Mouse (Mus musculus): ENCODE data around the gene Tas2r113. TPM values are rescaled to one million over a fixed set of nuclear protein-coding genes. Genes with fewer than 3 reads are reported as not detected.
"Not testable (repeated sequence)": the region's sequence is repeated elsewhere in the genome, so short reads cannot be mapped to it uniquely, and the experiment has no call there.

Gene Tas2r113
- not detected for total RNA-seq (2021)
- long read RNA-seq, experiment 1: 0 reads
- long read RNA-seq, experiment 2: 0 reads

- no peak for DNase-seq (ENCODE audit: low spot score in 2 of 2)
- intact Hi-C loops (cut with DNase I): no loop called here
These were observed at the start of gene Tas2r113 for GRCm38 (mm10) chr6:132892711-132893110. Gene Tas2r113 (plus strand): TSS chr6:132893011.

GRCm38 (mm10) chr6:132846842-132847241, 46.0 kb upstream of the Tas2r113 start, which contains the start of gene Tas2r123:
Gene Tas2r123 (plus strand): TSS chr6:132847142.
- no peak for DNase-seq (ENCODE audit: low spot score in 2 of 2)
- intact Hi-C loops (cut with DNase I): no loop called here

GRCm38 (mm10) chr6:132855138-132855537, 37.7 kb upstream of the Tas2r113 start, which contains the start of gene Tas2r116:
Gene Tas2r116 (plus strand): TSS chr6:132855438.
- no peak for DNase-seq (ENCODE audit: low spot score in 2 of 2)

GRCm38 (mm10) chr6:132867708-132868107, 25.1 kb upstream of the Tas2r113 start, which contains the start of gene Tas2r110:
Gene Tas2r110 (plus strand): TSS chr6:132868008.
- intact Hi-C loops (cut with DNase I): no loop called here
- no peak for DNase-seq (ENCODE audit: low spot score in 2 of 2)

More at GRCm38 (mm10) chr6:132855138-132855537, 37.7 kb upstream of the Tas2r113 start, which contains the start of gene Tas2r116:
- intact Hi-C loops (cut with DNase I): no loop called here

- intact Hi-C loops (cut with DNase I): no loop called here
- no peak for DNase-seq (ENCODE audit: low spot score in 2 of 2)
These were observed 16.5 kb downstream of the Tas2r113 start, which contains the start of gene Tas2r125 for GRCm38 (mm10) chr6:132909351-132909750. Gene Tas2r125 (plus strand): TSS chr6:132909651.

- DNase-seq (ENCODE audit: low spot score in 2 of 2); intact Hi-C loops (cut with DNase I): not testable (repeated sequence)
These were observed 48.6 kb downstream of the Tas2r113 start for GRCm38 (mm10) chr6:132941376-132941775.

Other genes with a start within 250 kb of the Tas2r113 start
- not detected for gene A630073D07Rik, start 241.5 kb upstream of the Tas2r113 start, total RNA-seq (2021)
- not detected for gene Tas2r120, start 236.1 kb upstream of the Tas2r113 start, total RNA-seq (2021)
- not detected for gene Tas2r121, start 192.0 kb upstream of the Tas2r113 start, total RNA-seq (2021)
- not detected for gene Tas2r122, start 181.1 kb upstream of the Tas2r113 start, total RNA-seq (2021)
- gene Tas2r115, start 155.0 kb upstream of the Tas2r113 start, total RNA-seq (2021): not detected
- gene Tas2r124, start 138.3 kb upstream of the Tas2r113 start, total RNA-seq (2021): not detected
- not detected for gene Tas2r102, start 130.9 kb upstream of the Tas2r113 start, total RNA-seq (2021)
- not detected for gene Tas2r136, start 114.8 kb upstream of the Tas2r113 start, total RNA-seq (2021)
- gene Tas2r117, start 90.2 kb upstream of the Tas2r113 start, total RNA-seq (2021): not detected
- gene Tas2r123, start 45.9 kb upstream of the Tas2r113 start, total RNA-seq (2021): not detected
- not detected for gene Tas2r116, start 37.6 kb upstream of the Tas2r113 start, total RNA-seq (2021)
- gene Tas2r110, start 25.0 kb upstream of the Tas2r113 start, total RNA-seq (2021): not detected
- not detected for gene Tas2r125, start 16.6 kb downstream of the Tas2r113 start, total RNA-seq (2021)
- gene Tas2r129, start 58.1 kb downstream of the Tas2r113 start, total RNA-seq (2021): not detected
- not detected for gene Tas2r131, start 64.9 kb downstream of the Tas2r113 start, total RNA-seq (2021)
- gene Tas2r109, start 88.0 kb downstream of the Tas2r113 start, total RNA-seq (2021): not detected
- not detected for gene Tas2r103, start 144.1 kb downstream of the Tas2r113 start, total RNA-seq (2021)
- gene Tas2r140, start 162.8 kb downstream of the Tas2r113 start, total RNA-seq (2021): not detected
- gene Smim10l1, start 211.9 kb downstream of the Tas2r113 start, total RNA-seq (2021): 10 to 100 TPM; 78.7 to 84.7 TPM

All from left cerebral cortex, postnatal 14 days (tissue).